Mouse (Mus musculus): ENCODE results near the gene Mettl17. TPM values are rescaled to one million over a fixed set of nuclear protein-coding genes. Genes with fewer than 3 reads are reported as not detected.

Mettl17 gene
- polyA plus RNA-seq, 1 experiment from 2014 or later: 48.6 TPM

DNA sequence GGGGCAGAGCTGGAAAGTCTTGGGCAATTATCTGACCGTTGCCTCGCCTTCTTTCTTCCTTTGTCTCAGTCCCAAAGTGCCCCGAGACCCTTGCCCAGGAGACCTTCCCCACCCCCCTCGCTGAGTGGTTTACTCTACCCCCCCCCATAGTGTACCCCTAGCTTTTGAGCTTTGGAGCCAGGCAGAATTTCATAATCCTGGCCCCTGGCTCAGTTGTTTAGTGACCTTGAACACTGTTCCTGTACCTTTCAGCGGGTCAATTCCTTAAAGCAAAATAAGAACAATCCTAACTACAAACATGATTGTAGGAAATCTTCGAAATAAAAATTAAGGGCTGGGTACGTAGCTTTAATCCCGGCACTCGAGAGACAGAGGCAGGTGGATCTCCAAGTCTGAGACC, 56.9 kb downstream of the Mettl17 start:
- WGBS: 72% methylated on average over 9 of the region's 9 CpGs
- no peaks in the 10 kb centered on the region for H3K27me3 ChIP-seq (ENCODE audit: low read depth, poor library complexity, severe bottlenecking)
- no peak for DNase-seq (ENCODE audit: low spot score)
- H3K36me3 ChIP-seq: no peaks in the 10 kb centered on the region
- peak overlapping the region; percentile 56 for H3K27ac ChIP-seq
- H3K4me1 ChIP-seq: peaks cover 19% of the 10 kb centered on the region
- no peaks in the 10 kb centered on the region for H3K9me3 ChIP-seq (replicated peaks)
- 0 out of 2 replicates have a peak overlapping the region, but pooled peaks have one; percentile 10 for H3K4me3 ChIP-seq

DNA sequence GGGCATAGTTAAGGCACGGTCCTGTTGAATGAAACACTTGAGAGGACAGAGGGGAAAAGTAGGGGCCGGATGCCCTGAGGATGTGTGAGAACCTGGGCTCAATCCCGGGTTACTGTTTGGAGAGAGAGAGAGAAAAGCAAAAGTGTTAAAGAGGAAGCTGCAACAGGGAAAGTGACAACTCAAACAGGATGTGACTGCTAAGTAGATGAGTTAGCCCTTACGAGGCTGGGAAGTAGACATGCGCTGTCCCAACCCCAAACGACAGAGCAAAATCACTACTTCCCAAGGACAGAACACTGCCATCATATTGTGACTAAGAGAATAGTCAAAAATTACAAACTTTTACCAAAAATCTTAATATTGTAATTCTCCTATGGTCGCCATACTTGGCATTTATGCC, 57.6 kb downstream of the Mettl17 start:
- WGBS: 60% methylated on average over 7 of the region's 7 CpGs

More for the DNA sequence above, 57.6 kb downstream of the Mettl17 start:
- Histone ChIP-seq H3K4me1 (peaks cover 19% of the 10 kb centered on the region), H3K27ac (no peak overlapping the region), H3K36me3 (no peaks in the 10 kb centered on the region), H3K27me3 (ENCODE audit: low read depth, poor library complexity, severe bottlenecking) (no peaks in the 10 kb centered on the region), H3K4me3 (no peak overlapping the region), H3K9me3 (replicated peaks) (no peaks in the 10 kb centered on the region)
- no peak for DNase-seq (ENCODE audit: low spot score)

Small RNAs within 50 kb of the gene (microRNA-seq; reads per million reads assigned to microRNA genes)
- gene Gm27375: not detected

Other genes with a start within 250 kb of the Mettl17 start
- gene Gm4181, start 249.2 kb upstream of the Mettl17 start, polyA plus RNA-seq (2016; fragmentation: Nextera tagmentation; extraction: Ambion mirVana): not detected in 2 replicates
- not detected in 2 replicates for gene Gm17079, start 189.4 kb upstream of the Mettl17 start, polyA plus RNA-seq (2016; fragmentation: Nextera tagmentation; extraction: Ambion mirVana)
- not detected in 2 replicates for gene Gm5800, start 167.7 kb upstream of the Mettl17 start, polyA plus RNA-seq (2016; fragmentation: Nextera tagmentation; extraction: Ambion mirVana)
- not detected in 2 replicates for gene Ang4, start 111.3 kb upstream of the Mettl17 start, polyA plus RNA-seq (2016; fragmentation: Nextera tagmentation; extraction: Ambion mirVana)
- not detected in 2 replicates for gene AY358078, start 84.8 kb upstream of the Mettl17 start, polyA plus RNA-seq (2016; fragmentation: Nextera tagmentation; extraction: Ambion mirVana)
- not detected in 2 replicates for gene Ear6, start 31.1 kb upstream of the Mettl17 start, polyA plus RNA-seq (2016; fragmentation: Nextera tagmentation; extraction: Ambion mirVana)
- 0.31 and 0.39 TPM in 2 replicates for gene Slc39a2, start 8.0 kb downstream of the Mettl17 start, polyA plus RNA-seq (2016; fragmentation: Nextera tagmentation; extraction: Ambion mirVana)
- 5.0 and 8.3 TPM in 2 replicates for gene Ndrg2, start 29.3 kb downstream of the Mettl17 start, polyA plus RNA-seq (2016; fragmentation: Nextera tagmentation; extraction: Ambion mirVana)
- gene Tppp2, start 33.6 kb downstream of the Mettl17 start, polyA plus RNA-seq (2016; fragmentation: Nextera tagmentation; extraction: Ambion mirVana): not detected in 2 replicates
- gene Rnase13, start 37.9 kb downstream of the Mettl17 start, polyA plus RNA-seq (2016; fragmentation: Nextera tagmentation; extraction: Ambion mirVana): not detected in 2 replicates
- 190 and 236 TPM in 2 replicates for gene Arhgef40, start 99.9 kb downstream of the Mettl17 start, polyA plus RNA-seq (2016; fragmentation: Nextera tagmentation; extraction: Ambion mirVana)
- gene Tmem253, start 130.8 kb downstream of the Mettl17 start, polyA plus RNA-seq (2016; fragmentation: Nextera tagmentation; extraction: Ambion mirVana): 0.41 and 0.66 TPM in 2 replicates
- gene Zfp219, start 135.9 kb downstream of the Mettl17 start, polyA plus RNA-seq (2016; fragmentation: Nextera tagmentation; extraction: Ambion mirVana): 45.6 and 51.1 TPM in 2 replicates
- gene Olfr221, start 157.6 kb downstream of the Mettl17 start, polyA plus RNA-seq (2016; fragmentation: Nextera tagmentation; extraction: Ambion mirVana): not detected in 2 replicates
- 898 and 916 TPM in 2 replicates for gene Hnrnpc, start 219.2 kb downstream of the Mettl17 start, polyA plus RNA-seq (2016; fragmentation: Nextera tagmentation; extraction: Ambion mirVana)
- 116 and 121 TPM in 2 replicates for gene Rpgrip1, start 225.9 kb downstream of the Mettl17 start, polyA plus RNA-seq (2016; fragmentation: Nextera tagmentation; extraction: Ambion mirVana)